Mouse (Mus musculus) MEL (cell line): ENCODE measurements around the gene Kazn. TPM values are rescaled to one million over a fixed set of nuclear protein-coding genes. Genes with fewer than 3 reads are reported as not detected.

Source experiments
- DNase-seq: peaks from one replicate; pipeline ENCODE4 v3.0.0; 2011; ENCODE audit warnings: low read depth, low spot score
- H3K27ac ChIP-seq: 2 replicates; pipeline ENCODE4 v1.5.1; 2012; ENCODE audit warnings: low read depth, mild to moderate bottlenecking, control low read depth, low read length, moderate library complexity; ENCODE audit not compliant: control insufficient read depth
- H3K27me3 ChIP-seq, 2 experiments: fragments of 150-350 bp in 1 of 2; sonication (generic) in 1 of 2; 2 replicates each; pipeline ENCODE4 v1.6.1; 2012; ENCODE audit warnings: low read length in 2 of 2, mild to moderate bottlenecking in 2 of 2, improper control_type of control experiment in 1 of 2, moderate library complexity in 1 of 2; ENCODE audit not compliant: insufficient read depth in 2 of 2, control insufficient read depth in 1 of 2
- H3K36me3 ChIP-seq, 2 experiments: 2 replicates each; pipeline ENCODE4 v1.6.1; 2012 to 2014; ENCODE audit warnings: low read length in 2 of 2, improper control_type of control experiment in 1 of 2, inconsistent platforms in 1 of 2, mild to moderate bottlenecking in 1 of 2; ENCODE audit not compliant: insufficient read depth in 2 of 2, control insufficient read depth in 1 of 2
- H3K4me1 ChIP-seq, 2 experiments: fragments of 150-350 bp in 1 of 2; sonication (generic) in 1 of 2; 2 replicates each; pipeline ENCODE4 v1.6.1; 2012; ENCODE audit warnings: low read length in 2 of 2, improper control_type of control experiment in 1 of 2, mild to moderate bottlenecking in 1 of 2; ENCODE audit not compliant: insufficient read depth in 2 of 2, control insufficient read depth in 1 of 2
- H3K4me3 ChIP-seq, 2 experiments: fragments of 150-350 bp in 1 of 2; sonication (generic) in 1 of 2; 2 replicates each; pipeline ENCODE4 v1.5.1; 2012; ENCODE audit warnings: low read depth in 2 of 2, low read length in 2 of 2, mild to moderate bottlenecking in 2 of 2, moderate library complexity in 2 of 2, control low read depth in 1 of 2, improper control_type of control experiment in 1 of 2; ENCODE audit not compliant: control insufficient read depth in 1 of 2, insufficient read depth in 1 of 2
- H3K79me2 ChIP-seq: 2 replicates; pipeline ENCODE4 v1.6.1; 2012; ENCODE audit warnings: mild to moderate bottlenecking, low read length, moderate library complexity; ENCODE audit not compliant: control insufficient read depth, poor library complexity, insufficient read depth
- H3K9ac ChIP-seq: 2 replicates; pipeline ENCODE4 v1.6.1; 2012; ENCODE audit warnings: low read depth, mild to moderate bottlenecking, control low read depth, low read length, moderate library complexity; ENCODE audit not compliant: control insufficient read depth, poor library complexity, severe bottlenecking
- H3K9me3 ChIP-seq: fragments of 150-350 bp; sonication (generic); replicated peaks from 2 replicates; pipeline ENCODE4 v1.6.1; 2012; ENCODE audit warnings: mild to moderate bottlenecking, low read length, improper control_type of control experiment, moderate library complexity; ENCODE audit not compliant: insufficient read depth
- BHLHE40 ChIP-seq: IDR thresholded peaks from 2 replicates; pipeline ENCODE4 v1.6.1; 2012; ENCODE audit warnings: low read depth, mild to moderate bottlenecking, inconsistent platforms, low read length, improper control_type of control experiment, borderline replicate concordance
- CHD1 ChIP-seq: IDR thresholded peaks from 2 replicates; pipeline ENCODE4 v1.6.1; 2012; ENCODE audit warnings: low read depth, mild to moderate bottlenecking, inconsistent platforms, low read length, improper control_type of control experiment
- CHD2 ChIP-seq: IDR thresholded peaks from 2 replicates; pipeline ENCODE4 v1.6.1; 2011; ENCODE audit warnings: low read length, improper control_type of control experiment
- ELF1 ChIP-seq: IDR thresholded peaks from 2 replicates; pipeline ENCODE4 v1.6.1; 2014; ENCODE audit warnings: low read depth, mild to moderate bottlenecking, inconsistent platforms, low read length, improper control_type of control experiment, moderate library complexity
- ETS1 ChIP-seq: IDR thresholded peaks from 2 replicates; pipeline ENCODE4 v1.6.1; 2012; ENCODE audit warnings: low read depth, mild to moderate bottlenecking, inconsistent platforms, low read length, improper control_type of control experiment, moderate library complexity
- GABPA ChIP-seq: IDR thresholded peaks from 2 replicates; pipeline ENCODE4 v1.6.1; 2012; ENCODE audit warnings: low read depth, mild to moderate bottlenecking, inconsistent platforms, low read length, improper control_type of control experiment, moderate library complexity
- MAX ChIP-seq: IDR thresholded peaks from 2 replicates; pipeline ENCODE4 v1.6.1; 2011; ENCODE audit warnings: low read length, improper control_type of control experiment
- MAZ ChIP-seq: IDR thresholded peaks from 2 replicates; pipeline ENCODE4 v1.6.1; 2012; ENCODE audit warnings: low read depth, mild to moderate bottlenecking, inconsistent platforms, low read length, improper control_type of control experiment
- MXI1 ChIP-seq: IDR thresholded peaks from 2 replicates; pipeline ENCODE4 v1.6.1; 2011; ENCODE audit warnings: mild to moderate bottlenecking, low read depth, low read length, improper control_type of control experiment
- NELFE ChIP-seq: IDR thresholded peaks from 2 replicates; pipeline ENCODE4 v1.6.1; 2011; ENCODE audit warnings: low read depth, low read length, improper control_type of control experiment
- NRF1 ChIP-seq: IDR thresholded peaks from 2 replicates; pipeline ENCODE4 v1.6.1; 2014; ENCODE audit warnings: low read depth, mild to moderate bottlenecking, inconsistent platforms, low read length, improper control_type of control experiment, moderate library complexity; ENCODE audit not compliant: poor library complexity, insufficient read depth, severe bottlenecking
- RAD21 ChIP-seq: IDR thresholded peaks from 2 replicates; pipeline ENCODE4 v1.6.1; 2011; ENCODE audit warnings: mild to moderate bottlenecking, low read depth, low read length, improper control_type of control experiment
- RCOR1 ChIP-seq: IDR thresholded peaks from 2 replicates; pipeline ENCODE4 v1.6.1; 2012; ENCODE audit warnings: low read depth, mild to moderate bottlenecking, inconsistent platforms, low read length, improper control_type of control experiment
- SIN3A ChIP-seq: IDR thresholded peaks from 2 replicates; pipeline ENCODE4 v1.6.1; 2012; ENCODE audit warnings: low read length, improper control_type of control experiment, inconsistent platforms
- TAL1 ChIP-seq: IDR thresholded peaks from 2 replicates; pipeline ENCODE4 v1.6.1; 2012; ENCODE audit warnings: mild to moderate bottlenecking, inconsistent platforms, low read length, moderate library complexity, mixed read lengths
- TCF12 ChIP-seq: IDR thresholded peaks from 2 replicates; pipeline ENCODE4 v1.6.1; 2014; ENCODE audit warnings: low read depth, mild to moderate bottlenecking, inconsistent platforms, low read length, improper control_type of control experiment, moderate library complexity
- UBTF ChIP-seq: IDR thresholded peaks from 2 replicates; pipeline ENCODE4 v1.6.1; 2012; ENCODE audit warnings: low read depth, mild to moderate bottlenecking, inconsistent platforms, low read length, improper control_type of control experiment, moderate library complexity, borderline replicate concordance; ENCODE audit not compliant: insufficient read depth
- USF2 ChIP-seq, 2 experiments: IDR thresholded peaks; 2 replicates each; pipeline ENCODE4 v1.6.1; 2011 to 2012; ENCODE audit warnings: improper control_type of control experiment in 2 of 2, low read length in 2 of 2, borderline replicate concordance in 1 of 2, inconsistent platforms in 1 of 2, low read depth in 1 of 2, mild to moderate bottlenecking in 1 of 2; ENCODE audit not compliant: insufficient read depth in 1 of 2
- ZC3H11A ChIP-seq: IDR thresholded peaks from 2 replicates; pipeline ENCODE4 v1.6.1; 2012; ENCODE audit warnings: low read depth, mild to moderate bottlenecking, inconsistent platforms, low read length, improper control_type of control experiment
- ZKSCAN1 ChIP-seq: IDR thresholded peaks from 2 replicates; pipeline ENCODE4 v1.6.1; 2012; ENCODE audit warnings: low read depth, mild to moderate bottlenecking, inconsistent platforms, low read length, improper control_type of control experiment, moderate library complexity
- ZMIZ1 ChIP-seq: IDR thresholded peaks from 2 replicates; pipeline ENCODE4 v1.6.1; 2012; ENCODE audit warnings: low read depth, mild to moderate bottlenecking, inconsistent platforms, low read length, improper control_type of control experiment, moderate library complexity
- polyA plus RNA-seq, 2 experiments: library from polyadenylated mRNA; stranded (reverse) in 1 of 2; unstranded in 1 of 2; fragments of >175 nt in 1 of 2; fragments of >200 nt in 1 of 2; gene quantifications; 2 replicates each; pipeline versions ENCODE4 v1.2.1 to v1.2.4; 2012; ENCODE audit warnings: low replicate concordance in 2 of 2, low read depth in 1 of 2; ENCODE audit not compliant: insufficient read length in 2 of 2, insufficient read depth in 1 of 2, missing spikeins in 1 of 2
- total RNA-seq: library from RNA; depleted of rRNA; stranded (reverse); fragments of 300-350 nt; gene quantifications from 2 replicates; pipeline ENCODE4 v1.2.3, GENCODE M21; 2012

Gene Kazn
- total and polyA plus RNA-seq, 3 experiments: not detected

DNA sequence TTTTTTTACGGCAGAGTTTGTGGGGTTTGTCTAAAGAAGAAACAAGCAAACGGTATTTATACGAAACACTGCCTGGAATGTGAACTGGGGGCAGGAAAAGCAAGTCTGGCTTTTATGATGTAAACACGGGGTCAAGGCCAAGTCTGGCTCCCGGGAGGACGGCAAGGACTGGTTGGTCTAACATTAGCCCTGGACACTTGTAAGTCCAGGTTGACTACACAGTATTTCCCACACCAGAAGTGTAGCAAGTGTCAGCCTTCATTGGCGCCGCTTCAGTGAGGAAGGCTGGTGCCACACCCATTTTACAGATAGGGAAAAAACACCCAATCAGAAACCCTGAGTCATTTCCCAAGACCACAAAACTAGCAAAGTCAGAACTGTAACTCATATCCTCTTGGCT is 173.9 kb downstream of the Kazn start:
- no peak overlapping the region for H3K9ac ChIP-seq
- H3K9me3 ChIP-seq: no peaks in the 10 kb centered on the region
- H3K4me3 ChIP-seq: no peak overlapping the region
- TF ChIP-seq MAZ: no peak
- no peak for TF ChIP-seq USF2 (IDR thresholded peaks at IDR 0.05; ENCODE audit: borderline replicate concordance in 1 of 2, insufficient read depth in 1 of 2, low read depth in 1 of 2, low read length in 2 of 2)
- no peak for TF ChIP-seq NRF1
- TF ChIP-seq GABPA: no peak
- no peak for TF ChIP-seq ZMIZ1
- no peak overlapping the region for H3K27ac ChIP-seq
- H3K36me3 ChIP-seq: no peaks in the 10 kb centered on the region
- no peaks in the 10 kb centered on the region for H3K4me1 ChIP-seq
- no peak for DNase-seq
- no peaks in the 10 kb centered on the region for H3K79me2 ChIP-seq
- no peaks in the 10 kb centered on the region for H3K27me3 ChIP-seq

DNA sequence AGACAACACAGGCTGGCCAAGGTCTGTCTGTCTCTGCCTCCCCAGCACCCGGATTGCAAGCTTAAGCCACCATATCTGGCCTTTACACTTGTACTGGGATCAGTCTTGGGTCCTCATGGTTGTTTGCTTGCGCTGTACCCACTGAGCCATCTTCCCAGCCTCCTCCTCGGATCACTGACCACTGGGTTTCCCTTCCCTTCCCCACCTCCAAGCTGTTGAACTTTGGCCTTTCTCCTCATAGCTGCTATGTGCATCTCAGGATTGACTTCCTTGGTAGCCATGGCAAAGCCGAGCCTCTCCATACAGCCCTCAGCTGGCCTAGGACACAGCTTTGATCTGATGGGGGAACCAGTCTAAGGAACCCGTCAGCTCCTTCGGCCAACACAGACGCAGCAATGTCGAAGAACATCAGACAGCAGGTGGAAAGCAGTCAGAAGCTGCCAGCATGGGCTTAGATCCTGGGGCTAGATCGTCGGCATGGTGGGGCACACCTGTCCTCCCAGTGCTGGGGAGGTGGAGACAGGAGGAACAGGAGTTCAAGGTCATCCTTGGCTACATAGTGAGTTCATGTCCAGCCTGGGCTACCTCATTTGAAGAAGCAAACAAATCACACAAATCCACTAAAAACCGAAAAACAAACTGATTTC is 174.5 kb downstream of the Kazn start:
- no peaks in the 10 kb centered on the region for H3K36me3 ChIP-seq
- H3K27me3 ChIP-seq: no peaks in the 10 kb centered on the region
- H3K9ac ChIP-seq: no peak overlapping the region
- no peaks in the 10 kb centered on the region for H3K79me2 ChIP-seq
- H3K4me1 ChIP-seq: no peaks in the 10 kb centered on the region
- H3K9me3 ChIP-seq: no peaks in the 10 kb centered on the region
- no peak for TF ChIP-seq CHD2
- no peak for TF ChIP-seq NELFE
- TF ChIP-seq SIN3A: no peak
- TF ChIP-seq ZKSCAN1: no peak
- no peak for TF ChIP-seq TAL1
- no peak for TF ChIP-seq NRF1
- no peak for TF ChIP-seq TCF12
- TF ChIP-seq ETS1: no peak
- TF ChIP-seq GABPA: no peak
- no peak for TF ChIP-seq USF2 (IDR thresholded peaks at IDR 0.05; ENCODE audit: borderline replicate concordance in 1 of 2, insufficient read depth in 1 of 2, low read depth in 1 of 2, low read length in 2 of 2)
- TF ChIP-seq CHD1: no peak
- H3K27ac ChIP-seq: no peak overlapping the region
- DNase-seq: no peak
- no peak overlapping the region for H3K4me3 ChIP-seq

DNA sequence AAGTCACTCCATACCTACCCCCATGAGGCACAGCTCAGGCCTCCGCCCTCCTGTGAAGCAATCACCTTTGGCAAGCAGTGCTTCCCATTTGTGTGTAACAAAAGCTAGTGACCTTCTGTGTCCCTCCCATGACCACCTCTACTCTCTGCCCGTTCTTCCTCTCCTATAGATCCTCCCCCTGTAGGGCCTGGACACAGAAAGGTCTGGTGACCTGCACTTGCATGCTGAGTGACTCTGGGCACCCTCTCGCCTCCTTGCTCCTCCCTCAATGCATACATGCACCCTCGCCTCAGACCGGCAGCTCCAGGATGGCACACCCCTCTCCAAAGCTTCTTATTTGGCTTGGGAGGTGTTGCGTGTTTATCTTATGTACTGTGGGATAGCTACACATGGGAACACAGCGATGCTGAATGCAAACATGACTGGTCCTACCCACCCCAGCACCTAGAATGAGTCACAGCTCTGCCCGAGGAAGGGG is 176.1 kb downstream of the Kazn start:
- no peaks in the 10 kb centered on the region for H3K4me1 ChIP-seq
- H3K36me3 ChIP-seq: no peaks in the 10 kb centered on the region
- TF ChIP-seq USF2 (IDR thresholded peaks at IDR 0.05; ENCODE audit: borderline replicate concordance in 1 of 2, insufficient read depth in 1 of 2, low read depth in 1 of 2, low read length in 2 of 2): no peak
- no peak for TF ChIP-seq MXI1
- TF ChIP-seq ZC3H11A: no peak
- TF ChIP-seq ETS1: no peak
- no peak for TF ChIP-seq TAL1
- no peak for TF ChIP-seq ELF1
- TF ChIP-seq UBTF: no peak
- no peak for TF ChIP-seq BHLHE40
- TF ChIP-seq RCOR1: no peak
- TF ChIP-seq RAD21: no peak
- TF ChIP-seq ZMIZ1: no peak
- no peak for TF ChIP-seq MAX
- TF ChIP-seq CHD2: no peak
- TF ChIP-seq, all 39 proteins: peak for 0
- no peak for DNase-seq
- no peak overlapping the region for H3K27ac ChIP-seq
- H3K9me3 ChIP-seq: no peaks in the 10 kb centered on the region
- H3K4me3 ChIP-seq: no peak overlapping the region
- no peaks in the 10 kb centered on the region for H3K27me3 ChIP-seq
- H3K9ac ChIP-seq: no peak overlapping the region
- no peaks in the 10 kb centered on the region for H3K79me2 ChIP-seq
